Comparison of ENCODE assay signal across 9 mouse cellular contexts in the genomic region with DNA sequence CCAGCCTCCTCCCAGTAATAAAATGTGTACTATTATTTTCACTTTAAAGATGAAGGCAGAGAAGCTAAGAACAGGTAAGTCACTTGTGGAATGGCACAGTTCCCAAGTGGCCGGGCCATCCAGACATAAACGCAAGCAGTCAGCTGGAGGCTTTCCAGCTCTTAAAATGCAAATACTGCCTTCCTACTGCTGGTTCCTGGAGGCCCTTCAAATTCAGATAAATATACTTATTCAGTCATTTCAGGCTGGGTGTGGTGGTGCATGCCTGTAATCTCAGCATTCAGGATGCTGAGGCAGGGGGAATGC. TPM values are rescaled to one million over a fixed set of nuclear protein-coding genes. Genes with fewer than 3 reads are reported as not detected.
A peak's percentile ranks its signal among the peaks of the same experiment; 100 is the strongest.
DNase-seq lines count a peak whose midpoint lies in the region; ATAC-seq and TF ChIP-seq lines count a peak whose summit lies in the region.
"Had no signal": no experiment of that assay in that cellular context is flagged by ENCODE, and none has a peak within 500 bp of the region (broad histone marks: within the 10 kb centered on the region; RNA-seq: fewer than 3 reads in every experiment).

No protein-coding gene starts in this region.

- H3K27me3 ChIP-seq in heart, embryonic 12.5 days (replicated peaks): no peaks in the 10 kb centered on the region
- no peaks in the 10 kb centered on the region for H3K27me3 ChIP-seq in forebrain, embryonic 15.5 days
- H3K27me3 ChIP-seq in limb, embryonic 14.5 days (ENCODE audit: control insufficient read depth, insufficient read depth, low read length): no peaks in the 10 kb centered on the region
- H3K27me3 ChIP-seq in midbrain, embryonic 16.5 days (ENCODE audit: control insufficient read depth, insufficient read depth, low read depth, low read length): no peaks in the 10 kb centered on the region
- H3K27me3 ChIP-seq: CH12.LX had no signal

- H3K4me2 ChIP-seq in heart, embryonic 12.5 days: peak overlapping the region; percentile 61
- H3K4me2 ChIP-seq in forebrain, embryonic 15.5 days (replicated peaks): peak overlapping the region; percentile 86
- peak overlapping the region; percentile 65 for H3K4me2 ChIP-seq in limb, embryonic 14.5 days (replicated peaks; ENCODE audit: low read depth, low read length, severe bottlenecking)
- H3K4me2 ChIP-seq in midbrain, embryonic 16.5 days (ENCODE audit: low read length): peak overlapping the region; percentile 93

- no peak for DNase-seq in heart, postnatal 10 days
- DNase-seq in limb, embryonic 14.5 days (ENCODE audit: low spot score): no peak
- no peak for DNase-seq in left cerebral cortex, postnatal 10 days (ENCODE audit: extremely low spot score in 1 of 2, low spot score in 2 of 2)
- no peak for DNase-seq in gastrocnemius, adult 8-10 months (ENCODE audit: low spot score in 2 of 2)
- no peak for DNase-seq in thymus, adult 18-20 months

- H3K27ac ChIP-seq in heart, embryonic 12.5 days (ENCODE audit: poor library complexity, severe bottlenecking): peak overlapping the region; percentile 96
- H3K27ac ChIP-seq in forebrain, embryonic 15.5 days (replicated peaks): peak overlapping the region; percentile 62
- peak overlapping the region; percentile 95; the same call in 1 of the 2 replicates for H3K27ac ChIP-seq in limb, embryonic 14.5 days (replicated peaks; ENCODE audit: low read depth, low read length)
- peak overlapping the region; percentile 66 for H3K27ac ChIP-seq in midbrain, embryonic 16.5 days (ENCODE audit: low read length)

- H3K4me1 ChIP-seq in heart, embryonic 12.5 days (replicated peaks): peaks cover 20% of the 10 kb centered on the region
- peaks cover 18% of the 10 kb centered on the region for H3K4me1 ChIP-seq in forebrain, embryonic 15.5 days
- peaks cover 12% of the 10 kb centered on the region; the same call in 1 of the 2 replicates for H3K4me1 ChIP-seq in limb, embryonic 14.5 days (ENCODE audit: control insufficient read depth, insufficient read depth, low read length)
- H3K4me1 ChIP-seq in midbrain, embryonic 16.5 days (ENCODE audit: control insufficient read depth, insufficient read depth, low read length): peaks cover 5% of the 10 kb centered on the region; the same call in 1 of the 2 replicates

- no peak overlapping the region for H3K4me3 ChIP-seq in heart, embryonic 12.5 days
- H3K4me3 ChIP-seq in forebrain, embryonic 15.5 days: peak overlapping the region; percentile 49
- peak overlapping the region; percentile 45 for H3K4me3 ChIP-seq in limb, embryonic 14.5 days (replicated peaks; ENCODE audit: low read length)
- no peak overlapping the region for H3K4me3 ChIP-seq in midbrain, embryonic 16.5 days (ENCODE audit: low read depth, low read length)

- no peaks in the 10 kb centered on the region for H3K9me3 ChIP-seq in heart, embryonic 12.5 days (replicated peaks)
- no peaks in the 10 kb centered on the region for H3K9me3 ChIP-seq in forebrain, embryonic 15.5 days
- no peaks in the 10 kb centered on the region for H3K9me3 ChIP-seq in limb, embryonic 14.5 days (ENCODE audit: control insufficient read depth, low read length)
- H3K9me3 ChIP-seq in midbrain, embryonic 16.5 days (replicated peaks; ENCODE audit: control insufficient read depth, low read length, poor library complexity, severe bottlenecking): no peaks in the 10 kb centered on the region

- TF ChIP-seq POLR2A in limb, embryonic 14.5 days (IDR thresholded peaks at IDR 0.05; ENCODE audit: borderline replicate concordance, extremely low read depth, insufficient read depth, insufficient read length): no peak

- 0 out of 2 replicates have a peak, but pooled peaks cover 3% of the 10 kb centered on the region for H3K36me3 ChIP-seq in heart, embryonic 12.5 days
- H3K36me3 ChIP-seq in forebrain, embryonic 15.5 days: no peaks in the 10 kb centered on the region
- H3K36me3 ChIP-seq in limb, embryonic 14.5 days (ENCODE audit: control insufficient read depth, insufficient read depth, low read length): no peaks in the 10 kb centered on the region
- H3K36me3 ChIP-seq in midbrain, embryonic 16.5 days (ENCODE audit: control insufficient read depth, insufficient read depth, low read length): no peaks in the 10 kb centered on the region

- no peak for ATAC-seq in heart, embryonic 12.5 days (ENCODE audit: insufficient number of reproducible peaks, low FRiP score)
- ATAC-seq in forebrain, embryonic 15.5 days (replicated peaks): no peak
- ATAC-seq in limb, embryonic 14.5 days (ENCODE audit: low FRiP score, low read depth): no peak
- no peak for ATAC-seq in midbrain, embryonic 16.5 days

- H3K9ac ChIP-seq in heart, embryonic 12.5 days: no peak overlapping the region
- peak overlapping the region; percentile 51; the same call in 1 of the 2 replicates for H3K9ac ChIP-seq in forebrain, embryonic 15.5 days (replicated peaks)
- no peak overlapping the region for H3K9ac ChIP-seq in limb, embryonic 14.5 days (ENCODE audit: low read depth, low read length, severe bottlenecking)
- no peak overlapping the region for H3K9ac ChIP-seq in midbrain, embryonic 16.5 days (ENCODE audit: low read depth, low read length)

- intact Hi-C loops in heart, postnatal 10 days (cut with DNase I): no loop called here
- intact Hi-C loops in left cerebral cortex, postnatal 10 days (cut with DNase I): no loop called here

- 31% methylated on average over 2 of the region's 2 CpGs for WGBS in heart, embryonic 12.5 days
- 2% methylated on average over 2 of the region's 2 CpGs for WGBS in forebrain, embryonic 15.5 days
- WGBS in limb, embryonic 14.5 days: 8% methylated on average over 2 of the region's 2 CpGs
- 8% methylated on average over 2 of the region's 2 CpGs for WGBS in midbrain, embryonic 16.5 days

RNA-seq across cellular contexts. Expression of gene Skor1, which starts 39.0 kb away (rescaled TPM):
- not detected in 2 replicates for polyA plus RNA-seq in heart, embryonic 12.5 days (2016; fragmentation: Nextera tagmentation; extraction: Ambion mirVana)
- under 1 TPM; 0.07 to 0.22 TPM for total RNA-seq in heart, postnatal 10 days (2021)
- polyA plus RNA-seq in forebrain, embryonic 15.5 days (2015; fragmentation: Nextera tagmentation; extraction: Ambion mirVana): 0.36 and 0.61 TPM in 2 replicates
- polyA plus RNA-seq in limb, embryonic 14.5 days (2012; rRNA removed): 0.11 and 0.24 TPM in 2 replicates
- polyA plus RNA-seq in limb, embryonic 14.5 days (2014; fragmentation: Nextera tagmentation; extraction: Ambion mirVana): 0.08 TPM in 1 of 2 replicates, not detected in the other
- polyA plus RNA-seq in midbrain, embryonic 16.5 days (2015; fragmentation: Nextera tagmentation; extraction: Ambion mirVana): 0.54 and 0.75 TPM in 2 replicates
- under 1 TPM; 0.18 to 0.39 TPM for total RNA-seq in left cerebral cortex, postnatal 10 days (2021)
- under 1 TPM in 3 of 4 experiments, not detected in 1; 0.07 to 0.13 (median 0.10) TPM for total RNA-seq in gastrocnemius, adult 8-10 months (2022)
- total RNA-seq: CH12.LX had no signal

Comparison
In these comparisons a context has a peak if more than half of its experiments do, and no peak if none do; other contexts are left out.
1. H3K4me3 ChIP-seq: peak in forebrain, embryonic 15.5 days (single experiment) and limb, embryonic 14.5 days (single experiment); none in heart, embryonic 12.5 days (single experiment) and midbrain, embryonic 16.5 days (single experiment).
2. Peak in every context shown above with its lines, with median percentiles within 50 percentile points of each other: H3K27ac ChIP-seq and H3K4me2 ChIP-seq.